Mouse (Mus musculus): ENCODE measurements around the gene Tlnrd1. TPM values are rescaled to one million over a fixed set of nuclear protein-coding genes. Genes with fewer than 3 reads are reported as not detected.

Tlnrd1 gene
- total RNA-seq (2023): 7.1 TPM

DNA sequence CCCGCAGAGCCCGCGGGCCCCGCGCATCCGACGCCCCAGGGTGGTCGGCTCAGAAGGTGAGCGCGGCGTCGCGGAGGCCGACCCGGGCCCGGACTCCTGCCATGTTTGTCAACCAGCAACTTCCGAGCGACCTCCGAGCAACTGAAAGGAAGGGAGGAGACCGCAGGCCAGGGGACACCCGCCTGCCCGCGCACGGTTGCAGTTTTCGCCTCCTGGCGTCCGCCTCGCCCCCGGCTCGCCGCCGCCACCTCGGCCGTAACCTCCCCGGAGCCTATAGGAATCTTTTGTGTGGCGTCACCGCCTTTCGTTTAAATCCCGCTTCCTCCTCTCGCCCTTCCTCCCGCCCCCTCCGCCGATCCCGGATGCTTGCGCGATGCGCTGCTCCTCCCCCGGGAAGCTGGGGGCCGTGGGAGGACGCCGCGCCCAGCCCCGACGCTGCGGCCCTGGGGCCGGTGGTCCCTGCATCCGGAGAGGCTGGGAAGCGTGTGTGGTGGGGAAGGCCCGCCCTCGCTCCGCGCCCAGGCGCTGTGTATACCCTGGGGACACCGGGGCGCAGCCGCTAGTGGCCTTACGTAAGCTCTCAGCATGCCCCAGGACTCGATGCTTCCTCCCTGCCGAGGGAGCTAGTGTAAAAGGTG, at the start of gene Tlnrd1, which contains the start of gene Mesd:
Gene Tlnrd1 (minus strand): TSS at position 285 of the 638 bp plus-strand sequence.
Gene Mesd (plus strand): TSS at position 446 of the 638 bp plus-strand sequence.

Other genes with a start within 250 kb of the Tlnrd1 start
- gene Il16, start 138.6 kb downstream of the Tlnrd1 start, total RNA-seq (2023): 173 TPM
- gene Cfap161, start 89.4 kb downstream of the Tlnrd1 start, total RNA-seq (2023): not detected
- 37.0 TPM for gene Mesd, start 161 bp upstream of the Tlnrd1 start, total RNA-seq (2023)
- gene Cemip, start 202.2 kb upstream of the Tlnrd1 start, total RNA-seq (2023): not detected

All from CD8-positive naive resting alpha-beta T cell, adult 57 days (primary cell).